Mouse (Mus musculus) testis, adult 2 months (tissue): ENCODE measurements at regions not wholly inside any gene's neighbourhood (a gene's known extent, or its start where the extent isn't known, plus 50 kb on each side); places are given as distances from the start of the nearest gene placed in this dataset.

ENCODE experiments used
- H3K27ac ChIP-seq: fragments of 200-500 bp; 2 replicates; pipeline ENCODE4 v1.5.1; 2012; ENCODE audit warnings: low read depth, low read length; ENCODE audit not compliant: control insufficient read depth, insufficient read depth
- H3K27me3 ChIP-seq: fragments of 200-500 bp; 2 replicates; pipeline ENCODE4 v1.6.1; 2012; ENCODE audit warnings: mild to moderate bottlenecking, low read length, moderate library complexity; ENCODE audit not compliant: control insufficient read depth, insufficient read depth
- H3K36me3 ChIP-seq: fragments of 200-500 bp; 2 replicates; pipeline ENCODE4 v1.6.1; 2012; ENCODE audit warnings: mild to moderate bottlenecking, low read length; ENCODE audit not compliant: control insufficient read depth, insufficient read depth
- H3K4me1 ChIP-seq: fragments of 200-500 bp; 2 replicates; pipeline ENCODE4 v1.6.1; 2012; ENCODE audit warnings: low read length; ENCODE audit not compliant: control insufficient read depth, insufficient read depth
- H3K4me3 ChIP-seq: fragments of 200-500 bp; 2 replicates; pipeline ENCODE4 v1.5.1; 2012; ENCODE audit warnings: low read depth, mild to moderate bottlenecking, low read length, moderate library complexity, mixed read lengths; ENCODE audit not compliant: control insufficient read depth
- CTCF ChIP-seq: fragments of 200-500 bp; IDR thresholded peaks from 2 replicates; pipeline ENCODE4 v1.5.1; 2012; ENCODE audit warnings: low read depth, mild to moderate bottlenecking, inconsistent platforms, low read length, moderate library complexity; ENCODE audit not compliant: control insufficient read depth, insufficient read depth, insufficient replicate concordance
- POLR2A ChIP-seq: fragments of 200-500 bp; IDR thresholded peaks from 2 replicates; pipeline ENCODE4 v1.6.1; 2012; ENCODE audit warnings: low read depth, mild to moderate bottlenecking, inconsistent platforms, low read length, moderate library complexity; ENCODE audit not compliant: control insufficient read depth

- H3K27ac ChIP-seq = no peak overlapping the region
- H3K4me1 ChIP-seq = no peaks in the 10 kb centered on the region
- TF ChIP-seq POLR2A (no peak), CTCF (no peak)
- H3K27me3 ChIP-seq = no peaks in the 10 kb centered on the region
- no peak overlapping the region for H3K4me3 ChIP-seq
- H3K36me3 ChIP-seq = no peaks in the 10 kb centered on the region
These were observed 2426.4 kb upstream of the 5930422O12Rik start for GRCm38 (mm10) chr8:31001980-31002730.

- Histone ChIP-seq H3K4me1 (0 out of 2 replicates have a peak, but pooled peaks cover 5% of the 10 kb centered on the region), H3K27me3 (no peaks in the 10 kb centered on the region), H3K27ac (no peak overlapping the region), H3K36me3 (no peaks in the 10 kb centered on the region), H3K4me3 (no peak overlapping the region)
- no peak for TF ChIP-seq POLR2A
- no peak for TF ChIP-seq CTCF
These were observed 2420.2 kb upstream of the 5930422O12Rik start for GRCm38 (mm10) chr8:31008309-31008708.

- Histone ChIP-seq H3K27me3 (no peaks in the 10 kb centered on the region), H3K4me1 (0 out of 2 replicates have a peak, but pooled peaks cover 5% of the 10 kb centered on the region), H3K36me3 (no peaks in the 10 kb centered on the region), H3K4me3 (no peak overlapping the region), H3K27ac (no peak overlapping the region)
- TF ChIP-seq POLR2A (no peak), CTCF (no peak)
These were observed 2416.4 kb upstream of the 5930422O12Rik start for GRCm38 (mm10) chr8:31012068-31012467.

GRCm38 (mm10) chr8:31031721-31032591, 2396.6 kb upstream of the 5930422O12Rik start:
- H3K4me3 ChIP-seq = peak overlapping the region; percentile 37
- no peak overlapping the region for H3K27ac ChIP-seq
- H3K36me3 ChIP-seq = no peaks in the 10 kb centered on the region
- no peaks in the 10 kb centered on the region for H3K27me3 ChIP-seq
- TF ChIP-seq CTCF (peak; percentile 95), POLR2A (no peak)
- no peaks in the 10 kb centered on the region; the same call in 1 of the 2 replicates for H3K4me1 ChIP-seq

GRCm38 (mm10) chr8:31033281-31033680, 2395.2 kb upstream of the 5930422O12Rik start:
- no peaks in the 10 kb centered on the region; the same call in 1 of the 2 replicates for H3K4me1 ChIP-seq
- no peaks in the 10 kb centered on the region for H3K36me3 ChIP-seq
- TF ChIP-seq POLR2A (no peak), CTCF (peak; percentile 99)
- H3K27me3 ChIP-seq = no peaks in the 10 kb centered on the region
- H3K4me3 ChIP-seq = peak overlapping the region; percentile 66
- H3K27ac ChIP-seq = no peak overlapping the region

- no peaks in the 10 kb centered on the region; the same call in 1 of the 2 replicates for H3K4me1 ChIP-seq
- TF ChIP-seq POLR2A (no peak), CTCF (no peak)
- no peak overlapping the region for H3K27ac ChIP-seq
- no peak overlapping the region for H3K4me3 ChIP-seq
- H3K27me3 ChIP-seq = no peaks in the 10 kb centered on the region
- no peaks in the 10 kb centered on the region for H3K36me3 ChIP-seq
These were observed 2391.6 kb upstream of the 5930422O12Rik start for GRCm38 (mm10) chr8:31036892-31037291.
